Mouse (Mus musculus): Measurements from ENCODE around the gene Neurog2. TPM values are rescaled to one million over a fixed set of nuclear protein-coding genes. Genes with fewer than 3 reads are reported as not detected.

Gene Neurog2
- polyA plus RNA-seq, 1 experiment from 2014 or later, result not detected

DNA sequence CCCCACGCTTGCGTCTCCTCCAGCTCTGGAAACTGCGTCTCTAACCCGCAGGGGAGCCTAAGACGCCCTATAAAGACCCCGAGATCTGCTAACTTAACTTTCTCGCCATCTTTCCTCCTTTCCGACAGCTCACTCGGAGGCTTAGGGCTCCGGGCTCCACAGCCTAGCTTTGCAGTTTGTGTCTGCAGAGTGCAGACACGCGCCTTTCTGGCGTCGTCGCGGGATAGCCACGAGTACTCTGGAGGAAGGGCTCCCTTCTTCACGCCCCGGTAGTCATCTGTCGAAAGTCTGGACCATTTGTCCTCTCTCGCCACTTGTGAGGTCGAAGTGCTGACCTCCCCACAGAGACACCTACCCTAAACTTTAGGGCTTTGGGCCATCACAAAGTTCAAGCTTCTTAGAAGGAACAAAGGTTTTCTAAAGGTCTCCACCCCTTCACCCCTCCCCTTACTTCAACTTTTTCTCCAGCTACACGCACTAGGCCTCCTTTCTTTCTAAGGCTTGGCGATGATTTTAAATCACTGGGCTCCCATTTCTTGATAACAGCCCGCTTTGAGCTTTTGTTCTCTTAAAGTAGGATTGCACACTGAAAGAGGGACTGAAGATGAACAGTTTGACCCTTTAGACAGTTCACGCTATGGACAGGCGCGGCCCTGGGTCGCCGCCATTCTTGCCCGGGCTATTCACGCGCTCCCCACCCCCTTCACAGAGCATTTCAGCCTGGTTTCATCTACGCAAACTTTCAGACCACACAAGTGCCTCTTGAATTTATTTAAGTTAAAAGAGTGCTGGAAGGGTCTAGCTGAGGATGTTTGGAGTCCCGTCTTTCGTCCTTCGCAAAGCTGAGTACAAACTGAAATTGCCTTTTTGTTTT is 4.4 kb upstream of the Neurog2 start:
- Histone ChIP-seq H3K4me3 (ENCODE audit: low read length) (no peak overlapping the region), H3K9me3 (ENCODE audit: control insufficient read depth, low read length) (no peaks in the 10 kb centered on the region), H3K9ac (ENCODE audit: low read depth, low read length) (no peak overlapping the region), H3K36me3 (ENCODE audit: control insufficient read depth, insufficient read depth, low read length) (no peaks in the 10 kb centered on the region), H3K4me1 (ENCODE audit: control insufficient read depth, insufficient read depth, low read length) (peaks cover 21% of the 10 kb centered on the region), H3K27me3 (replicated peaks; ENCODE audit: control insufficient read depth, insufficient read depth, low read length) (peaks cover 54% of the 10 kb centered on the region), H3K27ac (ENCODE audit: low read length) (no peak overlapping the region), H3K4me2 (ENCODE audit: low read depth, low read length) (no peak overlapping the region)
- no peak for ATAC-seq
- WGBS, result 3% methylated on average over 37 of the region's 37 CpGs

DNA sequence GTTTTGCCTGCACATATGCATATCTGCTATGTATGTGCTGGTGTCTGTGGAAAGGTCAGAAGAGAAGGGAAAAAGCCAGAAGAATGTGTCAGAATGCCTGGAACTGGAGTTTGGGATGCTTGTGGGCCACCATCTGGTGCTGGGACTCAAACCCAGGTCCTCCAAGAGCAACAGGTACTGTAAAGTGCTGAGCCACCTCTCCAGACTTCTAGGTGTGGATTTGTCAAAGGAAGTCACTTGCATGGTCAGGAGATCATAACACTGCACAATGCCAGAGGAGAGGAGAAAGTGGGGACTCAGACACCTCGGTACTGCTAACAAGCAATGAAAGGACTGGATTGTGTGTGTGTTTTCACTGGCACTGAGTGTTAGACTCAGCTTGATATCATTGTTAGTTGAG is 2.7 kb upstream of the Neurog2 start:
- WGBS, result 15% methylated on average over 1 of the region's 1 CpGs
- Histone ChIP-seq H3K36me3 (ENCODE audit: control insufficient read depth, insufficient read depth, low read length) (no peaks in the 10 kb centered on the region), H3K27ac (ENCODE audit: low read length) (no peak overlapping the region), H3K4me2 (ENCODE audit: low read depth, low read length) (no peak overlapping the region), H3K9me3 (ENCODE audit: control insufficient read depth, low read length) (no peaks in the 10 kb centered on the region), H3K9ac (ENCODE audit: low read depth, low read length) (no peak overlapping the region), H3K4me1 (ENCODE audit: control insufficient read depth, insufficient read depth, low read length) (peaks cover 30% of the 10 kb centered on the region), H3K27me3 (replicated peaks; ENCODE audit: control insufficient read depth, insufficient read depth, low read length) (peaks cover 63% of the 10 kb centered on the region), H3K4me3 (ENCODE audit: low read length) (no peak overlapping the region)
- no peak for ATAC-seq

DNA sequence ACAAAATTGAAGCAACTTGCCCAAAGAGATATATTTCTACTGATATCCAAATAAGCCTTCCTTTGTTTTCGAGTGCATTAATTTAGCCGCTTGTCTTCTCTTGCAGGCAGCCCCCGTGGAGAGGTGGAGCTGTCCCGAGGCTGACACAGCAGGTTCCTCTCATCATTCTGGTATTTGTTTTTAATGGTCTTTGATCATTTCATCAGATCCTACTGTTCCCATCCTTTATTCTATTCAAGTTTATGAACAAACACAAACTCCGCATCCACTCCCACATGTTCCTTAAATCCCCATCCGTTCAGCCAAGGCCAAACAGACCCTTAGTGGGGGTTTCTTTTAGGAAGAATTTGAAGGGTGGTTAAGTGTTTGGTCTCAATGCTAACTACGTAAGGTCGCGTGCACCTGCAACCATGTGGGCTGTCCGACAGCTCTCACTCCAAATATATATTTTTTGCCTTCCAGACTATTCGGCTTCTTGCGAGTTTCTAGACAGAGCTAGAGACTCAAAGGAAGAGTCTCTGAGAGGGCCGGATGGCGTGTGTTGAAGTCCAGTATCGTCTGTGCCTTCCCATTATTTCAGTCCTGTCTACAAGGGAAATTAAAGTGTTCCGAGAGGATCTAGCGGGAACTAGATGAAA is 2.1 kb upstream of the Neurog2 start:
- no peak for ATAC-seq
- Histone ChIP-seq H3K27me3 (replicated peaks; ENCODE audit: control insufficient read depth, insufficient read depth, low read length) (peaks cover 60% of the 10 kb centered on the region), H3K9ac (ENCODE audit: low read depth, low read length) (no peak overlapping the region), H3K9me3 (ENCODE audit: control insufficient read depth, low read length) (no peaks in the 10 kb centered on the region), H3K4me3 (ENCODE audit: low read length) (no peak overlapping the region), H3K27ac (ENCODE audit: low read length) (no peak overlapping the region), H3K4me2 (ENCODE audit: low read depth, low read length) (no peak overlapping the region), H3K36me3 (ENCODE audit: control insufficient read depth, insufficient read depth, low read length) (no peaks in the 10 kb centered on the region), H3K4me1 (ENCODE audit: control insufficient read depth, insufficient read depth, low read length) (peaks cover 28% of the 10 kb centered on the region)
- 5% methylated on average over 17 of the region's 17 CpGs for WGBS

DNA sequence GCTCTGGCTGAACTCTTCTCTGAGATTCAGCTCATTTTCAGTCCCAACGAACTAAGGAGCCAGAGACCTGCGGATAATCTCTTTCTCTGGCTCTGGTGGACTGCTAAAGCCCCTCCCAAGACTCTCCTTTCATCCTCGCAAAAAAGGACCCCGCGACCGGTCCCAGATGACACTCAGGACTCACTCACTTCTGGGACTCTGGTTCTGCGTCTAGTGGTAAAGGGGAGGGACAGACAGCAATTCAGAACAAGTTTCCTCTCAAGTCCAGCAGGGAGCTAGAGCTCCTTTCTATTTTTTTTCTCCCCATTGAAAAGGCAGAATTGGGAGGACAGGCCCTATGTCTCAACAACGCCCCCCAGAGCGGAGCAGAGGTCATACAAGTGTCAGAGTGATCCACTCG is 1.4 kb upstream of the Neurog2 start:
- Histone ChIP-seq H3K9ac (ENCODE audit: low read depth, low read length) (no peak overlapping the region), H3K36me3 (ENCODE audit: control insufficient read depth, insufficient read depth, low read length) (no peaks in the 10 kb centered on the region), H3K4me3 (ENCODE audit: low read length) (no peak overlapping the region), H3K4me1 (ENCODE audit: control insufficient read depth, insufficient read depth, low read length) (peaks cover 27% of the 10 kb centered on the region), H3K4me2 (ENCODE audit: low read depth, low read length) (no peak overlapping the region), H3K27me3 (replicated peaks; ENCODE audit: control insufficient read depth, insufficient read depth, low read length) (peaks cover 64% of the 10 kb centered on the region), H3K27ac (ENCODE audit: low read length) (no peak overlapping the region), H3K9me3 (ENCODE audit: control insufficient read depth, low read length) (no peaks in the 10 kb centered on the region)
- ATAC-seq, result no peak
- under 1% methylated on average over 10 of the region's 10 CpGs for WGBS

DNA sequence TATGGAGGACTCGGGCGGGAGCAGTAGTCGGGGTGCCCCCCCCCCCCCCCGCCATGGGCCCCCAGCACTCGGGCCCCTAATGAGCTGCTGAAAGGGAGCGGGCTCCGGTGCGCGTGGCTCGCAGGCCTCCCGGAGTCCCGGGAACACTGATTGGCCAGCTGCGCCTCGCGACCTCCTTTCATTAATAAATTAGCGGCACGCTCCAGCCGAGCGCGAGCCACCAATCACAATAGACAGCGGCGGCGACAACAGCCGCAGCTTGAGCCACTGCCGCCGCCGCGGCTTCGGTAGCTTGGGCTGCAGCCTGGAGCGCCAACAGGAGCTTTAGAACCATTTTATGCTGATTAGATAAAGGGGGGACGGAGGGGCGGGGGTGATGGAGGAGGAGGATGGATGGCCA is 404 bp upstream of the Neurog2 start:
- under 1% methylated on average over 29 of the region's 32 CpGs for WGBS
- peaks cover 63% of the 10 kb centered on the region for H3K27me3 ChIP-seq (replicated peaks; ENCODE audit: control insufficient read depth, insufficient read depth, low read length)
- peak; percentile 36; the same call in 1 of the 2 replicates for ATAC-seq

DNA sequence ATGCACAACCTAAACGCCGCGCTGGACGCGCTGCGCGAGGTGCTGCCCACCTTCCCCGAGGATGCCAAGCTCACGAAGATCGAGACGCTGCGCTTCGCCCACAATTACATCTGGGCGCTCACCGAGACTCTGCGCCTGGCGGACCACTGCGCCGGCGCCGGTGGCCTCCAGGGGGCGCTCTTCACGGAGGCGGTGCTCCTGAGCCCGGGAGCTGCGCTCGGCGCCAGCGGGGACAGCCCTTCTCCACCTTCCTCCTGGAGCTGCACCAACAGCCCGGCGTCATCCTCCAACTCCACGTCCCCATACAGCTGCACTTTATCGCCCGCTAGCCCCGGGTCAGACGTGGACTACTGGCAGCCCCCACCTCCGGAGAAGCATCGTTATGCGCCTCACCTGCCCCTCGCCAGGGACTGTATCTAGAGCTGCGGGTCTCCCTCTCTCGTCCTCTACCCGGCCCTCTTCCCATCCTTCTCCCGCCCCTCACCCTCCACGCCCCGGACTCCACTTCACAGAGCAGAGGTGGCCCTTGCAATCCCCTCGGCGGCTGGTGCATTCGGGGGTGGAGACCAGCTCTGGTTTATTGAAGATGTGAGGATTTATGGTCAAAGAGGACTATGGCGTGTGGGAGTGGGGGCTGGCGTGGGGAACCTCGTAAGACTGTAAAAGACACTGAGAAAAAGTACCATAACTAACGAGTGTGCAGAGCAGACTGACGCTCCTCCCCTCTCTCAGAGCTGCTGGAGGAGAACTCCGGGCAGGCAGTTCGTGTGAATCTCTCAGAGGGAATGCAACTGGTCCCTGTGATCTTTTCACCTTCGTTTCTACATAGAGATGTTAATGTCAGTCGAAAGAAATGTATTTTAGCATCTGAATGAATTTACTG is 1.4 kb downstream of the Neurog2 start:
- Histone ChIP-seq H3K9ac (ENCODE audit: low read depth, low read length) (peak overlapping the region; percentile 29; the same call in 1 of the 2 replicates), H3K4me3 (ENCODE audit: low read length) (peak overlapping the region; percentile 51), H3K27me3 (replicated peaks; ENCODE audit: control insufficient read depth, insufficient read depth, low read length) (peaks cover 68% of the 10 kb centered on the region), H3K27ac (ENCODE audit: low read length) (no peak overlapping the region), H3K36me3 (ENCODE audit: control insufficient read depth, insufficient read depth, low read length) (no peaks in the 10 kb centered on the region), H3K4me1 (ENCODE audit: control insufficient read depth, insufficient read depth, low read length) (peaks cover 24% of the 10 kb centered on the region), H3K4me2 (ENCODE audit: low read depth, low read length) (peak overlapping the region; percentile 85), H3K9me3 (ENCODE audit: control insufficient read depth, low read length) (no peaks in the 10 kb centered on the region)
- WGBS, result under 1% methylated on average over 57 of the region's 58 CpGs
- peak; percentile 90 for ATAC-seq

More for the DNA sequence above, 404 bp upstream of the Neurog2 start:
- Histone ChIP-seq H3K36me3 (ENCODE audit: control insufficient read depth, insufficient read depth, low read length) (no peaks in the 10 kb centered on the region), H3K4me1 (ENCODE audit: control insufficient read depth, insufficient read depth, low read length) (peaks cover 27% of the 10 kb centered on the region), H3K27ac (ENCODE audit: low read length) (no peak overlapping the region), H3K4me3 (ENCODE audit: low read length) (peak overlapping the region; percentile 51), H3K9me3 (ENCODE audit: control insufficient read depth, low read length) (no peaks in the 10 kb centered on the region), H3K4me2 (ENCODE audit: low read depth, low read length) (peak overlapping the region; percentile 85), H3K9ac (ENCODE audit: low read depth, low read length) (no peak overlapping the region)

DNA sequence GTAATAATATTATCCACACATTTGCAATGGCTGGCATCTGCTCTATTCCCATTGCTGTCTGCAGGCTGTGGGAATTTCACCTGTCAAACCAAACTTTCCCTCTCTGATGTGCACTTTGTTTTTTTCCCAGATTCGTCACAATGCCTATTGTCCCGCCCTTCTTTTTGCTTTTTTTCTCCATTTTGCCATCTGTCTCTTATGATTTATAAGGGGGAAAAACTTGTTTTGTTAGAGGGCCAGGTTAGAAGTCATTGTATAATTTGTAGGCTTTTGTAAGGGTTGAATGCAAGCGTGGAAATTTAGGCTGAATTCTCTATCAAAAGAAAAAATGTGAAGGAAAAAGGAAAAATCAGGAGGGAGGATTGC is 2.0 kb downstream of the Neurog2 start:
- 6% methylated on average over 3 of the region's 3 CpGs for WGBS
- no peaks in the 10 kb centered on the region for H3K36me3 ChIP-seq (ENCODE audit: control insufficient read depth, insufficient read depth, low read length)
- H3K27ac ChIP-seq (ENCODE audit: low read length), result no peak overlapping the region
- no peak for ATAC-seq
- peaks cover 24% of the 10 kb centered on the region for H3K4me1 ChIP-seq (ENCODE audit: control insufficient read depth, insufficient read depth, low read length)
- no peaks in the 10 kb centered on the region for H3K9me3 ChIP-seq (ENCODE audit: control insufficient read depth, low read length)
- H3K27me3 ChIP-seq (replicated peaks; ENCODE audit: control insufficient read depth, insufficient read depth, low read length), result peaks cover 74% of the 10 kb centered on the region
- no peak overlapping the region for H3K4me2 ChIP-seq (ENCODE audit: low read depth, low read length)
- no peak overlapping the region for H3K4me3 ChIP-seq (ENCODE audit: low read length)
- no peak overlapping the region for H3K9ac ChIP-seq (ENCODE audit: low read depth, low read length)

DNA sequence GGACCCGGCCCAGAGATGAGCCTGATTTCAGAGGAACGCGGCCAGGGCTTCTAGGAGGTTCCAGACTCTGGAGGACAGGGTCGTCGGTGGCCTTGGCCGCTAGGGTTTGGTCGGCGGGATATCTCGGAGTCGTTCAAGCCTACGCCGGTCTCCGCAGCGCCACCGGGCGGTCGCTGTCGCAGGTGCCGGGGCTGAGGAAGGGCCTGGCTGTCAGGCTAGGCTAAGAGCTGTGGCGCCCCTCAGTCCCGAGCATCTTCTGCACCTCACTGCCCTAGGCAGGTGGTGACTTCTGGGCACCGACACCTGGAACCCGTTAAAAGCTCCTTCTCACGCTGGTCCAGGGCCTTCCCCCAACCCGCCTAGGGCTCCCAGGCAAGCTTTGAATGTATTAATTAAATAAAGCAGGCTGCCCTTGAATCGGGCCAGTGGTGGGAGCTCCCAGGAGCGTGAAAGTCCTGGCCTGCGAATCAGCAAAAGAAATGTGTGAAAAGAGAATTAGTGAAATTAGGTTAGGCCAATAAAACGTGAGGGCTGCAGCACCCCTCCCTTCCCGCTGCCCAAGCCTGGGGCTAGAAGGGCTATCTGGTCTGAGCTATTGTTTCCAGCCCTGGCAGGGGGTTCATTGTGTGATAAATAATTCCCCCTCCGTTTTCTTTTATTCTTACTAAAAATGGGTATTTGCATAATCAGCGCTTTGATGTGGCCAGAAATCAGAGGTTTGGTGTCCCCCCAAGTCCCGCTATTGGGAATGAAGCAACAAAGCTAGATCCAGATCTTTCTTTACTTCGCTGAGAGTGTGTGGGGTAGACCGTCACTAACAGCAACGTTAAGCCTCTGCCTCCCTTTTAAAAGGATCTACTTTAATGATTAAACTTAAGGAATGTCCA is 7.2 kb downstream of the Neurog2 start:
- peaks cover 71% of the 10 kb centered on the region for H3K27me3 ChIP-seq (replicated peaks; ENCODE audit: control insufficient read depth, insufficient read depth, low read length)
- no peaks in the 10 kb centered on the region for H3K9me3 ChIP-seq (ENCODE audit: control insufficient read depth, low read length)
- peak; percentile 72 for ATAC-seq
- H3K4me3 ChIP-seq (ENCODE audit: low read length), result no peak overlapping the region
- H3K9ac ChIP-seq (ENCODE audit: low read depth, low read length), result no peak overlapping the region
- H3K36me3 ChIP-seq (ENCODE audit: control insufficient read depth, insufficient read depth, low read length), result no peaks in the 10 kb centered on the region
- H3K27ac ChIP-seq (ENCODE audit: low read length), result no peak overlapping the region
- WGBS, result 1% methylated on average over 36 of the region's 36 CpGs
- H3K4me1 ChIP-seq (ENCODE audit: control insufficient read depth, insufficient read depth, low read length), result 0 out of 2 replicates have a peak, but pooled peaks cover 4% of the 10 kb centered on the region
- no peak overlapping the region for H3K4me2 ChIP-seq (ENCODE audit: low read depth, low read length)

Measured in intestine, embryonic 16.5 days (tissue).